Mouse (Mus musculus) heart, embryonic 13.5 days (tissue): ENCODE data around the gene Vps11. TPM values are rescaled to one million over a fixed set of nuclear protein-coding genes. Genes with fewer than 3 reads are reported as not detected.
A peak's percentile ranks its signal among the peaks of the same experiment; 100 is the strongest.
"Not testable (repeated sequence)": the region's sequence is repeated elsewhere in the genome, so short reads cannot be mapped to it uniquely, and the experiment has no call there.

Experiments
- ATAC-seq: fragments of 200-750 bp; cut with Nextera tagmentation; 2 replicates; pipeline ENCODE4 v1.8.0; 2017; ENCODE audit warnings: moderate TSS enrichment; ENCODE audit not compliant: insufficient number of reproducible peaks, low FRiP score, low TSS enrichment; ENCODE audit errors: extremely low read depth
- H3K27ac ChIP-seq: fragments of 300-500 bp; sonication (generic); replicated peaks from 2 replicates; pipeline ENCODE4 v1.5.1; 2015; ENCODE audit warnings: moderate library complexity, mild to moderate bottlenecking, inconsistent platforms
- H3K27me3 ChIP-seq: fragments of 300-500 bp; sonication (generic); replicated peaks from 2 replicates; pipeline ENCODE4 v1.6.1; 2015; ENCODE audit warnings: mild to moderate bottlenecking, inconsistent platforms
- H3K36me3 ChIP-seq: fragments of 300-500 bp; sonication (generic); 2 replicates; pipeline ENCODE4 v1.6.1; 2015; ENCODE audit warnings: mild to moderate bottlenecking, inconsistent platforms
- H3K4me1 ChIP-seq: fragments of 300-500 bp; sonication (generic); 2 replicates; pipeline ENCODE4 v1.6.1; 2015; ENCODE audit warnings: inconsistent platforms
- H3K4me2 ChIP-seq: fragments of 300-500 bp; sonication (generic); 2 replicates; pipeline ENCODE4 v1.6.1; 2015; ENCODE audit warnings: inconsistent platforms, mild to moderate bottlenecking, moderate library complexity
- H3K4me3 ChIP-seq: fragments of 300-500 bp; sonication (generic); 2 replicates; pipeline ENCODE4 v1.5.1; 2015; ENCODE audit warnings: moderate library complexity, mild to moderate bottlenecking, inconsistent platforms
- H3K9ac ChIP-seq: fragments of 300-500 bp; sonication (generic); 2 replicates; pipeline ENCODE4 v1.6.1; 2015; ENCODE audit warnings: inconsistent platforms, mild to moderate bottlenecking, moderate library complexity
- H3K9me3 ChIP-seq: fragments of 300-500 bp; sonication (generic); 2 replicates; pipeline ENCODE4 v1.6.1; 2016; ENCODE audit warnings: inconsistent platforms
- WGBS: fragments of 180-500 bp; shearing (Covaris S2); methylation state at CpG from one replicate; pipeline ENCODE4 v1.1.7; 2015; ENCODE audit warnings: mixed read lengths; 5-methylcytosine and 5-hydroxymethylcytosine counted together
- polyA plus RNA-seq: library from polyadenylated mRNA; unstranded; fragments of >200 nt; fragmentation: Nextera tagmentation; extraction: Ambion mirVana; gene quantifications from 2 replicates; pipeline ENCODE4 v1.2.1, GENCODE M21; 2015

Gene Vps11
- polyA plus RNA-seq, 1 experiment from 2014 or later, result 21.1 TPM

DNA sequence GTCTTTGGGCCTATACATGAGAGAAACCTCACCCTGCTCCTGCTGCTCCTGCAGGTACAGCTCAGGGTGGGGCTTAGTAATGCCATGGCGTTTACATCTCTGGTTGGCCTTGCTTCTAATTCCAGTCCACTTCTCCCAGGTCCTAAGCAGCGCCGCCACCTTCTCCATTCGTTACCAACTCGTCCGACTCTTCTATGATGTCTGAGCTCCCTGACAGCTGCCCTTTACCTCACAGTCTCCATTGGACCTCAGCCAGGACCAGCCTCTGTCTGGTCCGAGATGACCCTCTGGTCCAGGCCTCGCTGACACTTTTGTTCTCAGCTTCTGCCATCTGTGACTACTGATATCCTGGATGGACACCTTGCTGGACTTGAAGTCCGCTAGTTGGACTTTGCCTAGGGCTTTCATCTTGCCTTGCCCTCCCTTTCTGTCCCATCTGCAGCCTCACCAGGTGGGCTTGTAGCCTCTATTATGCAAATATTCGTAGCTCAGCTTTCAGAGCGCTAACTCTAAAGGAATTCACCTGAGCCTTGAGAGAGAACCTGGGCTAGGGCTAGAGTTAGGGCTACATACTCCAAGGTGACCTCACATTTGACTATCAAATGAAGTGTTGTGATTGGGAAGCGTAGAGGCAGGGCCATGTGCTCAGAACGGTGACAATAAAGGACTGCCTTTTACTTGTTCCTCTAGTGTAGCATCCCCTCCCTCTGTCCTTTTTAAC lies 28.4 kb downstream of the Vps11 start:
- peaks cover 77% of the 10 kb centered on the region for H3K36me3 ChIP-seq
- no peaks in the 10 kb centered on the region for H3K9me3 ChIP-seq
- H3K4me1 ChIP-seq, result peaks cover 29% of the 10 kb centered on the region
- 94% methylated on average over 13 of the region's 13 CpGs for WGBS
- H3K4me3 ChIP-seq, result no peak overlapping the region
- no peaks in the 10 kb centered on the region for H3K27me3 ChIP-seq
- no peak overlapping the region for H3K27ac ChIP-seq
- H3K9ac ChIP-seq, result no peak overlapping the region
- no peak overlapping the region for H3K4me2 ChIP-seq
- ATAC-seq, result no peak

DNA sequence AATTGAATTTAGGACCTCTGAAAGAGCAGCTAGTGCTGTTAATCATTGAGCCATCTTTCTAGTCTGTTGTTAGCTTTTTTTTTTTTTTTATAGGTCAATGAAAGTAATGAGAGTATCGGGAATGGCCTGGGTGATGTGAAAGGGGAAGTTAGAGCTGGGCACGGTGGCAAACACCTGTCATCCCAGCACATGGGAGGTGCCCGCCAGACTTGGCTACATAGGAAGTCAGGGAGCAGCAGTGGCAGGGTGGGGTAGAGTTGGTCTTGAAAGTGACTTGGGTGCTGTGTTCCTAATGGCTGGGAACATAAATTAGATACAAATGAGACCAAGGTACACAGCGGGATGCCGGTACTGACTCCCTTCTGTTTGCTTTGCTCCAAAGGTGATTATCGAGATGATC lies 30.7 kb downstream of the Vps11 start:
- Histone ChIP-seq H3K36me3 (peaks cover 63% of the 10 kb centered on the region), H3K4me1 (peaks cover 17% of the 10 kb centered on the region), H3K27me3 (no peaks in the 10 kb centered on the region), H3K9me3 (no peaks in the 10 kb centered on the region), H3K27ac (no peak overlapping the region), H3K4me3 (no peak overlapping the region), H3K9ac (no peak overlapping the region), H3K4me2 (no peak overlapping the region)
- WGBS, result 89% methylated on average over 6 of the region's 6 CpGs
- ATAC-seq, result no peak

DNA sequence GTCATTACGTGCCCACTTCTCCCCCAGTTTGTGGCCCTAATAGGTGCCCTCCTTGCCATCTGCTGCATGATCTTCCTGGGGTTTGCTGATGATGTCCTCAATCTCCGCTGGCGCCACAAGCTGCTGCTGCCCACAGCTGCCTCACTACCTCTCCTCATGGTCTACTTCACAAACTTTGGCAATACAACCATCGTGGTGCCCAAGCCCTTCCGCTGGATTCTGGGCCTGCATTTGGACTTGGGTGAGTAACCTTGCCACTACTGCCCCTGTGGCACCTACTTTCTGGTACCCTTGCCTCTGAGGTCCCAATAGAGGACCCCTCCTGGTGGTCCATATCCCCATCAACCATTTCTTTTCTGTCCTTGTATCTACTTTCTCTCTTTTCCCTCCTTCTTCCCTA lies 33.5 kb downstream of the Vps11 start:
- H3K36me3 ChIP-seq, result peaks cover 51% of the 10 kb centered on the region
- peaks cover 15% of the 10 kb centered on the region for H3K4me1 ChIP-seq
- no peak for ATAC-seq
- no peaks in the 10 kb centered on the region for H3K9me3 ChIP-seq
- peak overlapping the region; percentile 95 for H3K9ac ChIP-seq
- peak overlapping the region; percentile 86 for H3K4me2 ChIP-seq
- H3K27me3 ChIP-seq, result no peaks in the 10 kb centered on the region
- WGBS, result 76% methylated on average over 5 of the region's 5 CpGs
- peak overlapping the region; percentile 87 for H3K4me3 ChIP-seq
- H3K27ac ChIP-seq, result peak overlapping the region; percentile 97; the same call in 1 of the 2 replicates

DNA sequence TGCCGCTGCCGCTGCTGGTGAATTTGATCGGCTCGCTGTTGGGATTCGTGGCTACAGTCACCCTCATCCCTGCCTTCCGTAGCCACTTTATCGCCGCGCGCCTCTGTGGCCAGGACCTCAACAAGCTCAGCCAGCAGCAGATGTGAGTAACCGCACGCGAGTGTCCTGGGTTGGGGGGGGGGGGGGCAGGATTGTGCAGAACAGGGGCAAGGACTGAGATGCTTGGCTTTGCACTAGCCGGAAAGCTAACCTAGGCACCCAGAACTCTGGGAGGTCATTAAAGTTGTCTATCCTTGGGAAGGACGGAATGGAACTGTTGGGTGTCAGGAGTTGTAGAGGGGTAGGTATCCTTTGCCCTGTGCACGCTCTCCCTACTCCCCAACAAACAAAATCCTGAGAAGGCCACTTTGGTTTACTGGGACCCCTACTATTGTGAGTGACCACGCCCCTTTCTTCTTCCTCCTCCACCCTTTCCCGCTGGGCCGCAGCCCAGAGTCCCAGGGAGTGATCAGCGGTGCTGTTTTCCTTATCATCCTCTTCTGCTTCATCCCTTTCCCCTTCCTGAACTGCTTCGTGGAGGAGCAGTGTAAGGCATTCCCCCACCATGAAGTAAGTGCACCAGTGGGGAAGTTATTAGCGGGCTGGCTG lies 34.3 kb downstream of the Vps11 start:
- Histone ChIP-seq H3K4me1 (peaks cover 15% of the 10 kb centered on the region), H3K27me3 (no peaks in the 10 kb centered on the region), H3K4me2 (peak overlapping the region; percentile 86), H3K9me3 (no peaks in the 10 kb centered on the region), H3K27ac (peak overlapping the region; percentile 97), H3K36me3 (peaks cover 43% of the 10 kb centered on the region), H3K4me3 (peak overlapping the region; percentile 87), H3K9ac (peak overlapping the region; percentile 95)
- ATAC-seq, result no peak
- WGBS, result under 1% methylated on average over 22 of the region's 22 CpGs

DNA sequence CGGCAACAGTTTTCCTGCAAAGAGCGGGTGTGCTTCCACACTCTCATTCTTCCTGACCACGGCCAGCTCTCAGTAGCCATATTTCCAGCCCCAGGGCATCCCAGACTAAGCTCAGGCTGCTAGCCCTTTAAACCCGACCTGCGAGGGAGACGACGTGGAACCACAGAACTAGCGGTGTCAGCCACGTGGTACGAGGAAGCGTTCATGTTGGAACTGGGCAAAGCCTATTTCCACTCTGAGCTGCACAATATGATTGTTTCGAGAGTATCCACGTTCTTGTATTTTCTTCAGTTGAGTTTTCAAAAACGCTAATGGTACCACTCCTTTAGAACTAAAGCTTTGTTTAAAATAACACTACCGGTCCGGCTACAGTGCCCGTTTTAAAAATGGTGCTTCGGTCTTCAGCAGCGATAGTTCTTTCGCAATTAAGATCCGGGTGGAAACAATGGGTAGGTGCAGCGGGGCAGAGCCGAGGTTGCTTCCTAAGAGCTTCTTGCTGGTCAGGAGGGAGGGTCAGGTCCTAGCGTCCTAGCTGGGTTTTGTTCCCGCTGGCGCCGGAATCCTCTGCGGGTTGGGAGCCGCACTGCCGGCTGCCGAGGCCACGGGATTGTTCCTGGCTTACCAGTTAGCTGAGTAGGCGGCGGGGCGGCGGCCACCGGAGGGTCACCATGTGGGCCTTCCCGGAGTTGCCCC lies 35.0 kb downstream of the Vps11 start:
- peaks cover 37% of the 10 kb centered on the region for H3K36me3 ChIP-seq
- H3K27ac ChIP-seq, result peak overlapping the region; percentile 97
- WGBS, result under 1% methylated on average over 38 of the region's 38 CpGs

DNA sequence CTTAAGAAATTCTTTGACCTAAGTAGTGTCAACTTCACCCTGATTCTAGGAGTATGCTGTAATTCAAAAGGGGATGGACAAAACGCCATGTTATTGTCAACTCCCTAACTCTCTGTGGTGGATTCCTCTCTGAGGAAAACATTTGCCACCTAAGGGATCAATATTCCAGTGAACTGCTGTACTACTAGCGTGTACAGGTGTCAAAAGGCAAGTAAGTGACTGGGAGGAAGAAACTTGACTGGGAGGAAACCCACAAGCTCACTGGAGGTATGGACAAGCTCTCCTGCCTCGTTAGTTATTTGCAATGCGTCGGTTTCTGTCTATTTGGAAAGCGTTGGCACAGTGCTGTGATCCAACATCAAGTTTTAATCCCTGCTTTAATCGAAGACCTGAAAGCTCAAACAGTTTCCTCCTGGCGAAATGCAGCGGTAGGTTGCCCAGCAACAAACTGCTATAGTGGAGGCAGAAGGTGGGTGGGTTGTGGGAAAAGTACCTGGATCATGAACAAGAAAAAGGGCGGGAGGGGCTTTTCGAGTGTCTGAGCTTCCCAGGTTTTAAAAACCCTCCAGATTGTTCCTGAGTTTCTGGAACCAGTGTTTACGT lies 35.6 kb downstream of the Vps11 start, which contains the start of gene Dpagt1:
Dpagt1 (plus strand) TSS at position 252 of the 603 bp plus-strand sequence.
- ATAC-seq, result no peak
- H3K9me3 ChIP-seq, result no peaks in the 10 kb centered on the region
- H3K27ac ChIP-seq, result peak within 1 kb of the TSS; percentile 97
- H3K4me1 ChIP-seq, result peaks cover 19% of the 10 kb centered on the region
- peak within 1 kb of the TSS; percentile 87 for H3K4me3 ChIP-seq
- peaks cover 30% of the 10 kb centered on the region for H3K36me3 ChIP-seq
- peak within 1 kb of the TSS; percentile 95 for H3K9ac ChIP-seq
- WGBS, result 3% methylated on average over 12 of the region's 12 CpGs
- peak within 1 kb of the TSS; percentile 86 for H3K4me2 ChIP-seq
- H3K27me3 ChIP-seq, result no peaks in the 10 kb centered on the region

More for the DNA sequence above, 35.0 kb downstream of the Vps11 start:
- Histone ChIP-seq H3K9me3 (no peaks in the 10 kb centered on the region), H3K4me1 (peaks cover 15% of the 10 kb centered on the region), H3K9ac (peak overlapping the region; percentile 95), H3K27me3 (no peaks in the 10 kb centered on the region), H3K4me2 (peak overlapping the region; percentile 86), H3K4me3 (peak overlapping the region; percentile 87)
- peak; percentile 70 for ATAC-seq

DNA sequence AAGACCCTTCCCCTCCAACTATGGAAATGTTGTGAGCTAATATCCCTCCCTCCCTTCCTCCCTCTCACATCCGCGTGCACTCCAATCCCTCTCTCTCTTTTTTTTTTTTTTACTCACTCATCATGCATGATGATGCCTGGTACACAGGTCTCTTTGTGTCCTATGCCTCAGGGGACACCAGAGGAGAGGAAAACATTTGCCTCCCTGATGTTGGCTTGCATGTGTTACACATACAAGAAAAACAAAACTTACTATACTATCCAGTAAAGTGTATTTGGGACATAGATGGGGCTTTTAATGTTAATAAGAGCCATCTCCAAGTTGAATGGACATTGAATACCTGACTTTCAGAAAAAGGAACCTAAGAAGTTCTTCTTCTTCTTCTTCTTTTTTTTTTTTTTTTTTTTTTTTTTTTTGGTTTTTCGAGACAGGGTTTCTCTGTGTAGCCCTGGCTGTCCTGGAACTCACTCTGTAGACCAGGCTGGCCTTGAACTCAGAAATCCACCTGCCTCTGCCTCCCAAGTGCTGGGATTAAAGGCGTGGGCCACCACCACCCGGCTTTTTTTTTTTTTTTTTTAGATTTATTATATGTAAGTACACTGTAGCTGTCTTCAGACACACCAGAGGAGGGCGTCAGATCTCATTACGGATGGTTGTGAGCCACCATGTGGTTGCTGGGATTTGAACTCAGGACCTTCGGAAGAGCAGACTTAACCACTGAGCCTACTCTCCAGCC lies 36.3 kb downstream of the Vps11 start:
- peak overlapping the region; percentile 95 for H3K9ac ChIP-seq

DNA sequence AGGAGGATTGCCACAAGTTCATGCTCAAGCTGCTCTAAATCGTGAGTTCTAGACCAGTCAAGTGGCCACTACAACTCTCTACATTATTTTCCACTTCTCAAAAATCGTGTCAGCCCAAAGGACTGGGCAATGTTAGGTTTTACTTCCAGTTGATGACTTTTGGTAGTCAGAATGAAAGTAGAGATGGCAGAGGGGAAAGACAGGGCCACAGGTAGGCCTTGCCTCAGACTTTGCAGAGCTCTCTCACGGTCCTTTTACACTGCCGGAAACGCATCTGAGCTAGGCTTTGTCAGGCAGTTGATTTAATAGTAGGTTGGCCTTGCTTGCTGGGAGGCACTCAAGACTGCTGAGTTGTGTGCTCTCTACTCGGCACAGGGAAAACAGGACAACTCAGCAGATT lies 37.3 kb downstream of the Vps11 start:
- WGBS, result 84% methylated on average over 6 of the region's 6 CpGs
- Histone ChIP-seq H3K9me3 (no peaks in the 10 kb centered on the region), H3K4me2 (no peak overlapping the region), H3K9ac (no peak overlapping the region), H3K4me3 (no peak overlapping the region), H3K27ac (no peak overlapping the region), H3K4me1 (peaks cover 27% of the 10 kb centered on the region), H3K36me3 (peaks cover 13% of the 10 kb centered on the region), H3K27me3 (no peaks in the 10 kb centered on the region)
- no peak for ATAC-seq

More for the DNA sequence above, 36.3 kb downstream of the Vps11 start:
- not testable (repeated sequence) for H3K9me3 ChIP-seq, H3K27me3 ChIP-seq, ATAC-seq
- Histone ChIP-seq H3K4me1 (peaks cover 24% of the 10 kb centered on the region), H3K36me3 (peaks cover 24% of the 10 kb centered on the region), H3K4me3 (peak overlapping the region; percentile 87), H3K4me2 (peak overlapping the region; percentile 86), H3K27ac (peak overlapping the region; percentile 97; the same call in 1 of the 2 replicates)
- WGBS, result 61% methylated on average over 7 of the region's 8 CpGs

DNA sequence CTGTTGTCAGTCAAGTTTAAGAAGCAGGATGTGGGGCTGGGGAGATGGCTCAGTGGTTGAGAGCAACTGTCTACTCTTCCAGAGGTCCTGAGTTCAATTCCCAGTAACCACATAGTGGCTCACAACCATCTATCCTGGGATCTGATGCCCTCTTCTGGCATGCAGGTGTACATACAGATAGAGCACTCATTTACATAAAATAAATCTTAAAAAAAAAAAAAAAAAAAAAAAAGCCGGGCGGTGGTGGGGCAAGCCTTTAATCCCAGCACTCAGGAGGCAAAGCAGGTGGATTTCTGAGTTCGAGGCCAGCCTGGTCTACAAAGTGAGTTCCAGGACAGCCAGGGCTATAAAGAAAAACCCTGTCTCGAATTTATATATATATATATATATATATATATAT lies 37.8 kb downstream of the Vps11 start:
- not testable (repeated sequence) for H3K27me3 ChIP-seq, ATAC-seq, H3K4me3 ChIP-seq

DNA sequence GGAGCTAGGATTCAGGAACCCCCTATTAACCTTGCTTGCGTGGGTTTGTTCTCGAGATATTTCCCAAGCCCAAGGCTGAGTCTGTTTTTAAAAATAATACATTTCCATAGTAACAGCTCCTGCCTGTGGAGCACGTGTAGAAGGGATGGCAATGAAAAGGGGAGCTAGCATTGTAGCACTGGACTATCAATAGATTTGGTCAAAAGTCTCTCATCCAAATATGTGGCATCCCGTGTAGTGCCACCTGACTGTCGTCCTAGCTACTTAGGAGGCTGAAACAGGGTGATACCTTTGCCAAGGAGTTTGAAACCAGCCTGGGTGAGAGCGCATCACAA lies 40.7 kb downstream of the Vps11 start:
- ATAC-seq, result no peak
- H3K4me3 ChIP-seq, result peak overlapping the region; percentile 94

More for the DNA sequence above, 37.8 kb downstream of the Vps11 start:
- H3K4me1 ChIP-seq, result peaks cover 32% of the 10 kb centered on the region
- 69% methylated on average over 4 of the region's 4 CpGs for WGBS
- H3K4me2 ChIP-seq, H3K9me3 ChIP-seq, H3K36me3 ChIP-seq, H3K9ac ChIP-seq, H3K27ac ChIP-seq: not testable (repeated sequence)

More for the DNA sequence above, 40.7 kb downstream of the Vps11 start:
- 16% methylated on average over 6 of the region's 6 CpGs for WGBS
- Histone ChIP-seq H3K9ac (peak overlapping the region; percentile 79), H3K27ac (peak overlapping the region; percentile 87), H3K27me3 (no peaks in the 10 kb centered on the region), H3K4me1 (peaks cover 34% of the 10 kb centered on the region), H3K9me3 (no peaks in the 10 kb centered on the region), H3K4me2 (peak overlapping the region; percentile 98), H3K36me3 (peaks cover 15% of the 10 kb centered on the region)
